Mouse (Mus musculus) hindbrain, embryonic 15.5 days (tissue): Measurements from ENCODE around the gene Trpv4. TPM values are rescaled to one million over a fixed set of nuclear protein-coding genes. Genes with fewer than 3 reads are reported as not detected.

ENCODE experiments used
- polyA plus RNA-seq: library from polyadenylated mRNA; unstranded; fragments of >200 nt; fragmentation: Nextera tagmentation; extraction: Ambion mirVana; gene quantifications from 2 replicates; pipeline ENCODE4 v1.2.1, GENCODE M21; 2015

The Trpv4 gene
- polyA plus RNA-seq, 1 experiment from 2014 or later: 1.9 TPM

Other genes starting within 250 kb of the Trpv4 start
- gene Mmab, start 214.4 kb downstream of the Trpv4 start, polyA plus RNA-seq: 34.2 and 36.3 TPM in 2 replicates
- 74.6 and 78.0 TPM in 2 replicates for gene Mvk, start 214.2 kb downstream of the Trpv4 start, polyA plus RNA-seq
- 6.6 and 8.3 TPM in 2 replicates for gene Fam222a, start 90.4 kb downstream of the Trpv4 start, polyA plus RNA-seq
- 46.6 and 48.0 TPM in 2 replicates for gene Gltp, start 32.6 kb upstream of the Trpv4 start, polyA plus RNA-seq
- 13.3 and 18.6 TPM in 2 replicates for gene Tchp, start 49.3 kb upstream of the Trpv4 start, polyA plus RNA-seq
- 35.8 and 36.2 TPM in 2 replicates for gene Ankrd13a, start 116.3 kb upstream of the Trpv4 start, polyA plus RNA-seq
- 51.2 and 52.8 TPM in 2 replicates for gene Git2, start 117.1 kb upstream of the Trpv4 start, polyA plus RNA-seq
- gene 1500011B03Rik, start 165.0 kb upstream of the Trpv4 start, polyA plus RNA-seq: 266 and 286 TPM in 2 replicates
- not detected in 2 replicates for gene 4930519G04Rik, start 195.2 kb upstream of the Trpv4 start, polyA plus RNA-seq
- gene Gm9936, start 200.3 kb upstream of the Trpv4 start, polyA plus RNA-seq: 2.6 and 2.7 TPM in 2 replicates
- gene Oasl2, start 238.5 kb upstream of the Trpv4 start, polyA plus RNA-seq: 5.0 and 7.2 TPM in 2 replicates